Mouse (Mus musculus) liver, postnatal 0 days (tissue): ENCODE measurements around the gene Gm49355. TPM values are rescaled to one million over a fixed set of nuclear protein-coding genes. Genes with fewer than 3 reads are reported as not detected.
A peak's percentile ranks its signal among the peaks of the same experiment; 100 is the strongest.
"Not testable (repeated sequence)": the region's sequence is repeated elsewhere in the genome, so short reads cannot be mapped to it uniquely, and the experiment has no call there.

Experiments used
- ATAC-seq: fragments of 200-750 bp; cut with Nextera tagmentation; 2 replicates; pipeline ENCODE4 v1.8.0; 2017; ENCODE audit warnings: mild to moderate bottlenecking, moderate library complexity
- DNase-seq: peaks from one replicate; pipeline ENCODE4 v3.0.0-alpha.2; 2016
- H3K27ac ChIP-seq: fragments of 300-500 bp; sonication (generic); 2 replicates; pipeline ENCODE4 v1.5.1; 2014; ENCODE audit warnings: antibody characterized with exemption, moderate library complexity, mild to moderate bottlenecking, low read depth
- H3K27me3 ChIP-seq: fragments of 300-500 bp; sonication (generic); 2 replicates; pipeline ENCODE4 v1.6.1; 2014; ENCODE audit warnings: low read length, control low read depth, mixed read lengths; ENCODE audit not compliant: insufficient read depth
- H3K36me3 ChIP-seq: fragments of 300-500 bp; sonication (generic); replicated peaks from 2 replicates; pipeline ENCODE4 v1.6.1; 2014; ENCODE audit warnings: mild to moderate bottlenecking, control low read depth, low read length, moderate library complexity, mixed read lengths; ENCODE audit not compliant: insufficient read depth
- H3K4me1 ChIP-seq: fragments of 300-500 bp; sonication (generic); 2 replicates; pipeline ENCODE4 v1.6.1; 2014; ENCODE audit warnings: antibody characterized with exemption, mild to moderate bottlenecking, control low read depth; ENCODE audit not compliant: insufficient read depth
- H3K4me2 ChIP-seq: fragments of 300-500 bp; sonication (generic); 2 replicates; pipeline ENCODE4 v1.6.1; 2014; ENCODE audit warnings: low read depth, mild to moderate bottlenecking, low read length, moderate library complexity, mixed read lengths
- H3K4me3 ChIP-seq: fragments of 300-500 bp; sonication (generic); 2 replicates; pipeline ENCODE4 v1.5.1; 2014; ENCODE audit warnings: low read depth, low read length
- H3K9ac ChIP-seq: fragments of 300-500 bp; sonication (generic); replicated peaks from 2 replicates; pipeline ENCODE4 v1.6.1; 2014; ENCODE audit warnings: mild to moderate bottlenecking, moderate library complexity
- H3K9me3 ChIP-seq: fragments of 300-500 bp; sonication (generic); 2 replicates; pipeline ENCODE4 v1.6.1; 2016; ENCODE audit warnings: mild to moderate bottlenecking, control low read depth, low read length, mixed read lengths
- CTCF ChIP-seq: sonication (generic); IDR thresholded peaks from 2 replicates; pipeline ENCODE4 v1.5.1; 2016; ENCODE audit warnings: antibody characterized with exemption, low read depth
- EP300 ChIP-seq: IDR thresholded peaks from 2 replicates; pipeline ENCODE4 v1.6.1; 2016; ENCODE audit warnings: antibody characterized with exemption, low read depth, mild to moderate bottlenecking
- WGBS: fragments of 180-500 bp; shearing (Covaris S2); extraction: QIAGEN DNeasy Blood & Tissue Kit; methylation state at CpG from one replicate; pipeline ENCODE4 v1.1.7; 2014; ENCODE audit not compliant: insufficient replicate concordance; 5-methylcytosine and 5-hydroxymethylcytosine counted together
- polyA plus RNA-seq: library from polyadenylated mRNA; unstranded; fragments of >200 nt; fragmentation: Nextera tagmentation; extraction: Ambion mirVana; gene quantifications from 2 replicates; pipeline ENCODE4 v1.2.1, GENCODE M21; 2015

Gm49355 gene
- 0.16 TPM in 1 of 2 replicates, not detected in the other for polyA plus RNA-seq

DNA sequence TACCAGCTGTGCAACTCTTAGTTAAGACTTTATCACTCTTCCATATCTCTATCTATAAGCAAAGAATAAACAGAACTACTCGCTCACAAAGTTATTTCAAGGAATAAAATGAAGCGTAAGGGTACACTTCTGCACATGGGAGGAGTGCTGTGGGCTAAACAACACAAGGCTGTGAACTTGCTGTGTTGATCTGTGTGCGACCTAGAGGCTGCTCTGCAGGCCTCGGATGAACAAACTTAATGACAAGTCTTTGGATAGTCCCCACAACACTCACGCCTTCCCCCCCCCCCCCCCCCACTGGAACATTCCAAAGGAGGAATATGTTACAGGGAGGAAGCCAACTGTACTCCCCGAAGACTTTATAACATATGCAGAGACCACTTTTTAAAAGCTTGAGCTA is at the start of gene Gm49355:
Gene Gm49355, plus strand, starts transcription at position 336 of the 400 bp plus-strand sequence.
- H3K4me3 ChIP-seq: peak within 1 kb of the TSS; percentile 93
- DNase-seq (no peak), ATAC-seq (no peak)
- H3K9ac ChIP-seq: peak within 1 kb of the TSS; percentile 97
- no peaks in the 10 kb centered on the region; the same call in 1 of the 2 replicates for H3K36me3 ChIP-seq
- H3K27ac ChIP-seq: peak within 1 kb of the TSS; percentile 98
- no peaks in the 10 kb centered on the region for H3K4me1 ChIP-seq
- WGBS: 72% methylated on average over 6 of the region's 6 CpGs
- peak within 1 kb of the TSS; percentile 81 for H3K4me2 ChIP-seq
- TF ChIP-seq EP300: no peak
- TF ChIP-seq CTCF: no peak
- no peaks in the 10 kb centered on the region for H3K27me3 ChIP-seq
- H3K9me3 ChIP-seq: no peaks in the 10 kb centered on the region

DNA sequence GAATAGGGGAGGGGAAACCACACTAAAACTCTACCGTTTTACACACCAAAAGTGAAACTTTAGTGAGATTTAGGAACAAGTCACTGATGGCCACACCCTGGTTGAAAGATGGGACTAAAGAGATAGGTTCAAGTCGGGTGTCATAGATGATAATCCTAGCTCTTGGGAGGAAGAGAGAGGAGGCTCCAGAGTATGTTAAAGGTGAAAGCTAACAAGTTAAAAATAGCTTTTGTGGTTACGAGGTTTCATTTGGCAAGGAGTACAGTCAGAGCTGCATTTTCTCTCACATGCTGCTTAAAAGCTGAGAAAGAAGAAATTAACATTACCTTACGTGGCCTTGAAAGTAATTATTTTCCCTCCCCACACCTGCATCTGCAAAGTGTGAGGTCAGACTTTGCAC is 40.0 kb upstream of the Gm49355 start:
- Histone ChIP-seq H3K4me2 (no peak overlapping the region), H3K27ac (no peak overlapping the region), H3K27me3 (no peaks in the 10 kb centered on the region), H3K36me3 (no peaks in the 10 kb centered on the region), H3K4me3 (no peak overlapping the region), H3K9me3 (no peaks in the 10 kb centered on the region), H3K9ac (no peak overlapping the region), H3K4me1 (no peaks in the 10 kb centered on the region)
- no peak for DNase-seq
- ATAC-seq: no peak
- TF ChIP-seq CTCF: no peak
- no peak for TF ChIP-seq EP300
- 36% methylated on average over 4 of the region's 4 CpGs for WGBS

DNA sequence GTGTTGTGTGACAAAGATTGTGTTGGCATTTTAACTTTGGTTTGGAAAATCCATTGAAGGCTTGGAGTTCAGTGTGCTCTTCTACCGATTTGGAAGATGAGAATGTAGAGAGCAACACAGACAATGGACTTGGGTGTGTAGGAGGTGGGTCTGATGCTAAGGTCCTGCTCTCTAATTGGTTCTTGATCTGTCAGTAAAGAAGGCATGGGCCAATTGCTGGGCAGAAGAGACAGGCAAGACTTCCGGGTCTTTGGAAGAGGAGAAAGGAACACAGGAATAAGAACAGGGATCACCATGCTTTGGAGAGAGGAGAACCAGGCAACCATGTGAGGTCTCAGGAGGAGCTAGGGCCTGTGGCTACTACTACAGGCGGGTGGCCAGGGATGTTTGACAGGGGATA is 7.7 kb upstream of the Gm49355 start:
- TF ChIP-seq EP300: no peak
- TF ChIP-seq CTCF: no peak
- no peaks in the 10 kb centered on the region for H3K27me3 ChIP-seq

DNA sequence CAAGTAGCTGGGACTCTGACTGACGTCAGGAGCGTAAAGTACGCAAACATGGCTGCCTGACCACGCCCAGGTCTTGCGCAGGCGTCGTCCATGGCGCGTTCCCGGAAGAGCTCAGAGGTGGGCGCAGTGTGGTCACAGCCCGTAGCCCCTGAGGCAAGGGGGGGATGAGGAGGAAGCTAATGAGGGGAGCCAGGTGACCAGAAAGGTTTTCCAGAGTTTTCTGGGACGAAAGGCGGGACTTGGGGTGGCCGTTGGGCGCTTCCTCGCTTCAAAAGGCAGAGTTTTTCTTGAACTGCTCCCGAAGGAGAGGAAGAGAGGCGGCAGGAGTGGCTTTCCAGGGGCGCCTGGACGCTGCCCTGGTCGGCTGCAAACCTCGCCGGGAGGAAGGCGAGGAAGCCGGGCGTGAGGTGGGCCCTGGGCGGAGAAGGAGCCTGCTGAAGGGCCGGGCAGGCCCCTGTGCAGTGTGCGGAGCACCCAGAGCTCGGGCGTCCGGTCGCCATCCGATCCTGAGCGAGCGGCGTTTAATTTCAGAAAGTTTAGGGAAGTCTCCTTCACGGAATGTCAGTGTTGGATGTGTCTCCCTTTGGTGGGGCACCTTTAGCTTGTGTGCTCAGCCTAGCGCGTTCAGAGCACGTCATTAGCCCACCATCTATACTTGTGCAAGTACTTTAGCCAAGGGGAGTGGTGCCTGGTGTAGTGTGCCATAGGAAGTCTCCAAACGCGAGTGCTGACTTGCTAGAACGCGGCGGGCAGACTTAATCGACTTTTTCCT is 551 bp downstream of the Gm49355 start, which contains the start of gene 3830406C13Rik:
Gene 3830406C13Rik, plus strand, starts transcription at position 33 of the 772 bp plus-strand sequence.
- TF ChIP-seq EP300 (no peak), CTCF (no peak)
- Histone ChIP-seq H3K27ac (peak within 1 kb of the TSS; percentile 98), H3K4me2 (peak within 1 kb of the TSS; percentile 81), H3K9me3 (no peaks in the 10 kb centered on the region), H3K4me3 (peak within 1 kb of the TSS; percentile 93), H3K27me3 (no peaks in the 10 kb centered on the region), H3K9ac (peak within 1 kb of the TSS; percentile 97), H3K4me1 (no peaks in the 10 kb centered on the region), H3K36me3 (no peaks in the 10 kb centered on the region; the same call in 1 of the 2 replicates)
- ATAC-seq (peak; percentile 92), DNase-seq (peak; percentile 86)
- WGBS: 2% methylated on average over 48 of the region's 48 CpGs

More for the DNA sequence above, 7.7 kb upstream of the Gm49355 start:
- no peaks in the 10 kb centered on the region for H3K9me3 ChIP-seq
- no peak overlapping the region for H3K4me3 ChIP-seq
- no peak overlapping the region for H3K27ac ChIP-seq
- no peak overlapping the region for H3K4me2 ChIP-seq
- DNase-seq: no peak
- no peaks in the 10 kb centered on the region for H3K4me1 ChIP-seq
- 52% methylated on average over 3 of the region's 3 CpGs for WGBS
- no peak overlapping the region for H3K9ac ChIP-seq
- no peak for ATAC-seq
- no peaks in the 10 kb centered on the region for H3K36me3 ChIP-seq

DNA sequence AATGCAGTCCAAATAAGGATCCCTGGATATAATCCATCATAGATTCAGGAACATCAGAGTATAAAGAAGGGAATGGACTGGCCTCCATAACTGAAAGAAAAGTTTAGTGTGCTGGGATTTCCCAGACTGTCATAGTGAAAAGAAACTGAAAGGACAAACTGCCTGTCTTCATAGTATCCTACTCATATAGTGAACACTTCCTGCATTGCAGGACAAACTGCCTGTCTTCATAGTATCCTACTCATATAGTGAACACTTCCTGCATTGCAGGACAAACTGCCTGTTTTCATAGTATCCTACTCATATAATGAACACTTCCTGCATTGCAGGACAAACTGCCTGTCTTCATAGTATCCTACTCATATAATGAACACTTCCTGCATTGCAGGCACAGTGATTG is 6.0 kb downstream of the Gm49355 start:
- DNase-seq, H3K36me3 ChIP-seq, H3K4me3 ChIP-seq, H3K27me3 ChIP-seq, H3K4me2 ChIP-seq, H3K27ac ChIP-seq, H3K4me1 ChIP-seq, ATAC-seq, H3K9ac ChIP-seq, H3K9me3 ChIP-seq: not testable (repeated sequence)

DNA sequence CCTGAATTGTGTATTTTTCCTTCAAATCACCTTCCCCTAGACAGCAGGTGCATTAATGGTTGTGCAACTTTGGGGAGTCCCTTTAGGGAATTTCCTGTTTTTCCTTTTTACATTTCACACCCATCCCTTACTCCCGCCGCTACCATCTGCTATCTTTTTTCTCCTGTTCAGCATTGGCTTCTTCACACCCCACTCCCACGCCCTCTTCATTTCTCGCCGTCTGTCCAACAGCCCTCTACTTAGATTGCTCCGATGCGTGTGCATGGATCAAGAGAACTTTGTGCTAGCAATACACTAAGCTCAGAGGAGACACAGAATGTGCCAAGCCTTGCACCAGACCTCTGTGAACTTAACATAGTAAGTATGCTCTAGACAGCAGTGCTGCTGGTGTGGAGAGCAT is 12.6 kb downstream of the Gm49355 start:
- H3K36me3 ChIP-seq: peaks cover 12% of the 10 kb centered on the region
- ATAC-seq (no peak), DNase-seq (no peak)
- H3K9ac ChIP-seq: no peak overlapping the region
- WGBS: 90% methylated on average over 7 of the region's 7 CpGs
- no peak overlapping the region for H3K4me3 ChIP-seq
- H3K4me1 ChIP-seq: no peaks in the 10 kb centered on the region
- no peak overlapping the region for H3K27ac ChIP-seq
- H3K27me3 ChIP-seq: no peaks in the 10 kb centered on the region
- TF ChIP-seq EP300 (no peak), CTCF (no peak)
- H3K4me2 ChIP-seq: no peak overlapping the region
- H3K9me3 ChIP-seq: no peaks in the 10 kb centered on the region

DNA sequence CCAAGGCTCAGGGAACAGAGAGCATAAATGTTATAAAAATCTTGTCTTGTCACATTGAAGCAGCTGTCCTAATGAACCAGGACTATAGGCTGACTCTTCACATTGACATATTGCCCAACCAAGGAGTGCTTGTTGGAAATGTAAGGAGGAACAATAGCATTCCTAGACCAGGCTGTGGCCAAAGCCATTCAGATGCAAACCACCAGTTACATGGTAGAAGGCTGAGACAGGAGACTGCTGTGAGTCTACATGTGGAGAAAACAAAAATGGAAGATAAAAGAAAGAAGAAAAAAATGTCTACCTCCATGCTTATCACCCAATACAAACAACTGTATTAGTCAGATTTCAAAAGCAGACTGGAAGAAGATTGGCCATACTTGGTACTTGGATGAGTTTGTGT is 15.4 kb downstream of the Gm49355 start:
- no peak overlapping the region for H3K4me2 ChIP-seq
- H3K36me3 ChIP-seq: peaks cover 12% of the 10 kb centered on the region
- H3K9me3 ChIP-seq: no peaks in the 10 kb centered on the region
- DNase-seq (no peak), ATAC-seq (no peak)
- no peaks in the 10 kb centered on the region for H3K4me1 ChIP-seq
- TF ChIP-seq CTCF (no peak), EP300 (no peak)
- H3K27me3 ChIP-seq: no peaks in the 10 kb centered on the region
- no peak overlapping the region for H3K4me3 ChIP-seq
- H3K27ac ChIP-seq: no peak overlapping the region
- no peak overlapping the region for H3K9ac ChIP-seq
